Mouse (Mus musculus): ENCODE data around the gene Prcd.
A peak's percentile ranks its signal among the peaks of the same experiment; 100 is the strongest.
"Not testable (repeated sequence)": the region's sequence is repeated elsewhere in the genome, so short reads cannot be mapped to it uniquely, and the experiment has no call there.

The Prcd gene

DNA sequence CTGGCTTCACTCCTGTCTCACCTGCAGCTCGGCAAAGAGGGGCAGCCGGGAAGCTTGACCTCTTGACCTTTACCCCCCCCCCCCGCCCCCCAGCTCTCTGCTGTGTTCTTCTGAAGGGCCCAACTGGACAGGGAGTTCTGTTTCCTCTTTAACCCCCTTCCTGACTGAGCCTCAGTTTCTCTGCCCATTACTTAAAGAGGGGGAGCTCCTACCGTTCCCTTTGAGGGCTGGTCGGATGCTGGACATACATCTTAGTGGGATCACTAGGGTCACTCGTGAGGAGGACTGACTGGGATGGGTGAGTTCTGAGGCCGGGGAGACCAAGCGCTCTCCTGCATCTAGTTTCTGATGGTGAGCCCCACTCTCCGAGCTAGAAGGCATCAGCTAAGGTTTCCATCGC is at the start of gene Prcd:
TSS of gene Prcd (plus strand) at position 301 of the 400 bp plus-strand sequence.
- no peak for DNase-seq (ENCODE audit: low spot score in 2 of 2)

DNA sequence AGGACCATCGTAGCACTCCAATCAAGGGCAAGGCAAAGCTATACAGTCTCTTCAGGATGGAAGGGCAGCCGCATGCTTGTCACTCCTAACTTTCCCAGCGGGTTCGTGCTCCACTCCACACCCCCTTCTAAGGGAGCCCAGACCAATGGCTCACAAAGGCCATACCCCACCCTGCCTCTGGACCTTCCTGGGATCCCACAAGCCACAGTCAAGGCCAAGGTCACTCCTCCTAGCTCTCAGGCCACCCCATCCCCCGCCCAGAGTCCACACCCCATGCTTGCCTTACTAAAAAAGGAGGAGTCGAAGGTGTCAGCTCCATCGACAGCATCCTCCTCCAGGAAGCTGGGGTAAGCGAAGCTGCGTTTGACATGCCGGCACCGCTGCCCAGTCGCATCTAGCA is 49.2 kb upstream of the Prcd start:
- DNase-seq (ENCODE audit: low spot score in 2 of 2): no peak

DNA sequence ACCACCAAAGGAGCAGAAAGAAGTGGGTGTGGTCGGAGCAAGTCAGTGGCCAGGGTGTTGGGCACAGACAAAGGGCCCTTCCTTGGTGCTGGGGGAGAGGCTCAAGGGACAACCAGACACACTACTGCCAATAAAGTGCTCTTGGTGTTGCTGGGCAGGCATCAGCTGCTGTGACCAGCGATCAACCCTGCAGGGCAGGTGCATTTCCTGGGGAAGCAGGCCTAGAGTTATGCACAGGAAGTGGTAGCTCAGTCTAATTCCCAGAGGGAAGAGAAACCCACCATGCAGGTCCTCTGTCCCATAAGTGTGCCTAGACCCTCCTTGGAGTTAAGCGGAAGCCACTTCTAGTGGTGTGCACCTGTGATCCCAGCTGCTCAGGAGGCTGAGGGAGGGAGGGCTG is 45.6 kb upstream of the Prcd start:
- no peak for DNase-seq (ENCODE audit: low spot score in 2 of 2)

DNA sequence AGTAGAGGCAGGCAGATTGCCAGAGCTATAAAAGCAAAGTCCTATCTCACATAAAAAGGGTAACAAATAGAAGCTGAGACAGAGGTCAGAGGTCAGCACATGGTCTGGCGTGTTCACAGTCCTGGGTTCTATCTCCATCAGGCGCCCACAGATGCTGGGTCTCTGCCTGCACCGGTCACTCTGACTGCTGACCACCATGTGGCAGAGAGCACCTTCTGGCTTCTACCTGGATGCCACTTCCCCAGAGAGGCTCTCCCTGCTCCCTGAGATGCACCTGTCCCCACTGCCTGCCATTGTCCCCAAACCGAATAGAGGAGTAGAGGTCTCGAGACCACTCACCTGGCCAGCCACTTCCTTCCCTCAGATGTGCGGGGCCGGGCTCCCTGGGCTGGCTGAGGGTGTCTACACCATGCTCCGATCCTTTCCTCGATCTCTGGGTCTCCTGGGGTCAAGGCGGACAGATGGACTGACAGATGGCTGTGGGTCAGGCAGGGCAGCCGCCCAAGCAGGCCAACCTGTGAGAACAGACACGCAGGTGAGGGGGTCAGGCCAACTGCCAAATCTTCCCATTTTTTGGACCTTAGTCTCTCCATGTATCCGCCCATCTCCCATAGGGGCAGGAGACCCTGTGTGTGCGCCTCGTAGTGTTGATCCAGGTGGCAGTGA is 43.2 kb upstream of the Prcd start:
- DNase-seq (ENCODE audit: low spot score in 2 of 2): no peak

DNA sequence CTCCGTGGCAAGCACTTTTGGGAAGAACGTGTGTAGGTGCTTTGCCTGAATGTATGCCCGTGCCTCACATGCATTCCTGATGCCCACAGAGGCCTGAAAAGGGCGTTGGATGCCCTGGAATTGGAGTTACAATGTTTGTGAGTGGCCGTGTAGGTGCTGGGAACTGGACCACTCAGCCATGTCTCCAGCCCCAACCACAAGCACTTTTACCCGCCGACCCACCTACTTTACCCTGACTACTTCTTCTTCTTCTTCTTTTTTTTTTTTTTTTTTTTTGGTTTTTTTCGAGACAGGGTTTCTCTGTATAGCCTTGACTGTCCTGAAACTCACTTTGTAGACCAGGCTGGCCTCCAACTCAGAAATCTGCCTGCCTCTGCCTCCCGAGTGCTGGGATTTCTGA is 42.2 kb upstream of the Prcd start:
- DNase-seq (ENCODE audit: low spot score in 2 of 2): not testable (repeated sequence)

DNA sequence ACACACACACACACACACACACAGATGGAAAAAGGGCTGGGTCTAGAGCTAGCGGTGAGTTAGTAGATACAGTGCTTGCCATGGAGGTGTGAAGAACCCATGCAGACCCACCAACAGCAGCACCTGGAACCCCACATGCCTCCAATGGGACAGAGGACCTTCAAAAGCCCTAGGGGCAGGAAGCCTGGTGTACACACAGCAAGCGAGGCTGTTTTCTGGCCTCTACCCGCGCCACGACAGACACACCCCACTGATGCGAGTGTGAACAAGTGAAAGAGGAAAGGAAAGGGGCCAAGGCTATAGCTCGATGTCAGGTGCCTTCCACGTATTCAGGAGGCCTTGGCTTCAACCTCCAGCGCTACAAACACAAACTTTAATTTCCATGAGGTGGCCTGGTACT is 41.5 kb upstream of the Prcd start:
- no peak for DNase-seq (ENCODE audit: low spot score in 2 of 2)

DNA sequence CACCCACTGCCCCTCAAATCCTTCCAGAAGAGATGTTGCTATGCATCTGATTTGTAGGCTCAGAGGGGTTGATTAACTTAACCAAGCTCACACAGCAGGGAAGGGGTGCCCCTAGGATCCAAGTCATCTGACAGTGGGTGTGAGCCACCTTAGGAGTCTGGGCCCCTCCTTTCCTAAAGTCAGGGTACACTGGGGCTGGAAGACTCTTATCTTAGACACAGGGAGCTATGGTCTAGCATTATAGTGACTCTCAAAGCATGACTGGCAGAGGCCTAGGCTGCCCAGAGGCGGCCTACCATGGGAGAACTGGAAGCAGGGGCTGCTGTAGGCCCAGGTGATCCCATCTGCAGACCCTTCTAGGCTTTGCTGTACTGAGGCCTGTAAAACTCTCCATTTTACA is 40.8 kb upstream of the Prcd start:
- DNase-seq (ENCODE audit: low spot score in 2 of 2): no peak

DNA sequence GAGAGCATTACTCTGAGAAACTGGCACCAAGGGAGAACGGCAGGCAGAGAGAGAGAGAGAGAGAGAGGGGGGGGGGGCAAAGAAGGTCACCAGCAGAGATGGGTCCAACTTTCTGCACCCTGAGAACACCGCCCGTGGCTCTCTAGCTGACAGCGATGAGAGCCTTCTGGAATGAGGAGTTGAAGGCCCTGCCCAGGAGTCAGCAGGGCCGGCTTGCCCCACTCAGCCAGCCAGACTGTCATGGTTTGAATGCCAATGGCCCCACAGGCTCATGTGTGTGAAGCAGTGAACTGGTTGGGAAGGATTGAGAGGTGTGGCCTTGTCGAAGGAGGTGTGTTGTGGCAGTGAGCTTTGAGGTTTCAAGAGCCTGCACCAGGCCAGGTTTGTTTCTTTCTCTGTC is 40.1 kb upstream of the Prcd start:
- no peak for DNase-seq (ENCODE audit: low spot score in 2 of 2)

DNA sequence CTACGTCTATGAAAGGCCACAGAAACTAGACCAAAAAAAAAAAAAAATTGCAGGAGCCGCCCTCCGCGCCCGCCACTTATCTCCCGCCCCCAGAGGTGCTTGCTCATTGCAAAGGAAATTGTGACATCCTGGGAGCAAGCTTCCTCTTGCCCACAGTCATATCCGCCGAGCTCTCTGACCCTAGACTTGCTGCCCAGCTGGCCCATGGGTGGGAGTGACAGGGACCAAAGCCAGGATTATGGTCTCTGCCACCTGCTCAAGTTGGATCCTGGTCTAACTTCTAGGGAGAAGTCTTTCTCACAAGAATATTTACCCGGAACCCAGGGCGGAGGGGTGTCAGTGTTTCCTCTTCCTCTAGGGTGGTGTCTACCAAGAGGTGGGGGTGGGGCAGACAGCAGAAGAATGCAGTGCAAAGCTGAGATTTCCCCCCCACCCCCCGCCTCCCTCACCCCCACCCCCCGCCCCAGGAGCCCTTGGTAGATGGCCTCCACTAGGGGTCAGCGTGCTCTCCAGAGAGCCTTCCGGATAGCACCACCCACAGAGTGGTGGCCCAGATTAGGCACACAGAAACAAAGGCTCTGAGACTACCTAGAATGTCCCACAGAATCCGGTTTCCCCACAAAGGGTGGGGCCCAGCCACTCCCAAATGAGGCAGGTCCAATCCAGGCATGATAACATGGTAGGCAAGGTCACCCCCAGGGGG is 37.4 kb upstream of the Prcd start:
- DNase-seq (ENCODE audit: low spot score in 2 of 2): no peak

DNA sequence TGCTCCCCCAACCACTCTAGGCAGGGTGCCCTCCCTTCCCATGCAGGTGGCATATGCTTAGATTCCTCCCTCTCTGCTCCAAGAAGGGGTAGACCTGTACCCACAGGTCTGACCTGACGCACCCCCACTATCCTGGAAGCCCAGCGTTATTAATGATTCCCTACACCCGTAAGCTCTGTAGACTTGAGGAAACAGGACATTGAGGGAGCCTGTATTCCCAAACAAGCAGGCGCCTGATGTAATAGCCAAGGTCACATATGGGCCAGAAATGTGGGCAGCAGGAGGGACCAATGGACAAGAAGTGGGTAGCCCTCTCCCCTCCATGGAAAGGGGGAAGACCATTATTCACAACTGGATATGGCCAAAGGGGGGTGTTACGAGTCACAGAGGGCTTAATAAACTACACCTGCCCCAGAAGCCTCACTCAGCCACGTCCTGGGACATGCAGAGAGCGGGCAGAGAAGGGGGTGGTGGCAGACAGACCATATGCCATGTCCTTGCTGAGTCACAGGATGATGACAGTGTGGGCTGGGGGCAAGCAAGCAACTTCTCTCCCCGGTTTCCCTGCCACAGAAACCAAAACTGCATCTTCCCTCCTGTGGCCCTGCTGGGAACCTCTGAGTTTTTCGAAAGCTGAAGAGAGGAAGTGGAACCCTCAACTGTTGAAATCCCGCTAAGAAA is 36.8 kb upstream of the Prcd start:
- DNase-seq (ENCODE audit: low spot score in 2 of 2): no peak

DNA sequence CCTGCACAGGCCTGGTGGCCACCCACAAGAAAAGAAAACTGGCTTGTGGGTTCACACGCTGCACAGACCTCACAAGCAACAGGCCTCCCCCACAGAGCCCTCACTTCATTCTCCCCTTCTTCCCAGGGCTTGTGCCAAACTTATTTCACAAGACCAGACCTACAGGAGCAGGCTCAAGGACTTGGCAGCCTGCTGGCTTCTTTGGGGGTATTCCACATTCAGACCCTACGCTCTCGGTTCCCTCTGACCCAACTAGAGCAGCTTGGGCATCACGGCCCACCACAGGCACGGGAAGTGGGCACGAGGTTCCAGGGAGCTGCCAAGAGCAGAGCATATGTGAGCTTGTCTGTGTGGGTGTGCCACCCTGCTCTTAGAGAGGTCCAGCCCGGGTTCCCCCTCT is 35.7 kb upstream of the Prcd start:
- DNase-seq (ENCODE audit: low spot score in 2 of 2): no peak

DNA sequence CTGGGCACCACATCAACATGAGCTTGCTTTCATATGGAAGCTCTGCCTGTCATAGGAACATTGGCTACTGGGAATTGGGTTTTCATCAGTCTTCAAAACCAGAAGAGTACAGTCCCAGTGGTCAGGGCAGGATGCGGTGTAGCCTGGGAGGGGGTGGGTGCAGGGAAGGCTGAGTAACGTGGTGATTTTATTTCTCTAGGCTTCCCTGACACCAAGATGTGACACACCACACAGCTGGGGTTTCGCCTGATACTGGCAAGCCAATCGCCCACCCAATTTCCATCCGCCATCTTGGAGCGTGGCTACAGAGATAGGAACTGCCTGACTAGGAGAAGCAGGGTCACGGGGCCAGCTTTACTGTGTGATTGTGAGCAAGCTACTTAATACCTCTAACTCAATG is 34.7 kb upstream of the Prcd start:
- DNase-seq (ENCODE audit: low spot score in 2 of 2): no peak

DNA sequence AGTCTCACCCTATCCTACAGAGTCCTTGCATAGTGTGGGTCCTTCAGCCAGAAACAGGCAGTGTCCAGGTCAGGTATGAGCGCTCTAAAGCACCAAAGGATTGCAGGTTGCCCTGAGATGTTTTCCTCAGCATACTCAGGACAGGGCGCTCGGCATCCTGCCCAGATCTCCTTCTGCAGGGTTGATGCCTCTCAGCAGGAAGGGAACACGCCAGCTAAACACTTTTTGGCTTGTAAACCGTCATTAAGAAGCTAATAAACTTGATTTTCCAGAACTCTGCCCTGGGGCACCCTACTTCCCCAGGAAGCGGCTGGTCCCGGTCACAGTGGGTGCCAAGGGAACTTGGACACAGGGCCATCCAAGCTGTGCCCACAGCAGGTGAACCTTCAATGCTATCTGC is 34.2 kb upstream of the Prcd start:
- no peak for DNase-seq (ENCODE audit: low spot score in 2 of 2)

DNA sequence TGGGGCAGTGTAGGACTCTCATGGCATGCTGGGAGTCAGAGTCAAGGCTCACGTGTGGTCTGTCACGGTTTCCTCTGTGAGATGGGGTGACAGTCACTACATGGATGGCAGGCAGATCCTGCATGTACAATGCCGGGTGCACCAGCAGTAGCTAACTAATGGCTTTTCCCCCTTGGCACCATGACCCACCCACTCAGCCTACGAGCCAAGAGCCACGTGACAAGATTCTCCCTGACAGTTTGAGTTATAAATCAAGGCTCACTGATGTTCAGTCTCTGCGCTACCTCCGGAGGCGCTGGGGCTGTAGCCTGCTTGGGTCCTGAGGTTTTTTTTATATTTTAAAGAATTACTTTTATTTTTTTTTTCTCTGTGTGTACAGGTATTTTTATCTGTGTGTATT is 33.8 kb upstream of the Prcd start:
- no peak for DNase-seq (ENCODE audit: low spot score in 2 of 2)

DNA sequence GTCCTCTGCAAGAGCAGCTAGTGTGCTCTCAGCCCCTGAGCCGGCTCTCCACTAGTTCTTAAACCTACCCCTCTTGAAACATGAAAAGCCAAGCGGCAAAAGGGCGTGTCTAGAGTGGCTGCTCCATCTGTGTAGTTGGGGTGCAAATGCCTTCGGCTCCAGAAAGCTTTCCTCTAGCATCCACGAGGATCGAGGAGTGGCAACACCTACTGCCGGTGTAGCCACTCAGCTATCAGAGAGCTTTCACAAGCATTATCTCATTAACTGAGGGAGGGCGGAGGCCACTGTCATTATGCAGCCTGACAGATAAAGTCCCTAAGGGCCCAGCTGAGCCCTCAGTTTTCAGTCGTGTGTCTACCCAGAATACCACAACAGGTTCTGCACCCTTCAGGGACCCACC is 33.3 kb upstream of the Prcd start:
- no peak for DNase-seq (ENCODE audit: low spot score in 2 of 2)

DNA sequence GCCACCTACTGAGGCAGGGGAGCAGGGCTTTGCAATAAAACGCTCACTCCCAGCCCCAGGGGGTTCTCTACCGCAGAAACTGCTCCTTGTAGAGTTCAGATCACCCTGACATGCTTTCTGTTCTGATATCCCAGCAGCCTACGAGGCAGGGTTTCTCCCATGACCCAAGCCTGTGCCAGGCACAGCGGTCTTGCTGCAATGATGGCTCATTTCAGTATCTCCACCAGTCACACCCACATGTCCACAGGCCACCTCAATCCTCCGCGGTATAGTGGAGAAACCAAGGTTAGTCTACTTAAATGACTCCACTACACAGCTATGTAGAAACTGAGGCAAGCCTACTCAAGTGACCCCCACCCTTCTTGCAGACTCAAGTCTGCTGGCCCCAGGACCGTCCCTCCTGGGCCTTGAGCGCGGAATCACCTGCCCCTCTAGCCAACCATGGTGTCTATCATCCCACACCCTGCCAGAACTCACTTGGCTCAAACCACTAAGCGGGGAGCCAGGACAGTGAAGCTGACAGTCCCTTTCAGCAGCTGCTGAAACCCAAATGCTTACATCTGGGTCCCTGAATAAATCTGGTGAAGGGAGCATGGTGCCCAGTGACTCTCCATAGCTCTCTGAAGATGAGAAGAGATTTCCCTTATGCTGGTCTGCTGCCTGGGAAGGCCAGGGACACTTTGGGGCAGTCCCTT is 32.6 kb upstream of the Prcd start:
- no peak for DNase-seq (ENCODE audit: low spot score in 2 of 2)

DNA sequence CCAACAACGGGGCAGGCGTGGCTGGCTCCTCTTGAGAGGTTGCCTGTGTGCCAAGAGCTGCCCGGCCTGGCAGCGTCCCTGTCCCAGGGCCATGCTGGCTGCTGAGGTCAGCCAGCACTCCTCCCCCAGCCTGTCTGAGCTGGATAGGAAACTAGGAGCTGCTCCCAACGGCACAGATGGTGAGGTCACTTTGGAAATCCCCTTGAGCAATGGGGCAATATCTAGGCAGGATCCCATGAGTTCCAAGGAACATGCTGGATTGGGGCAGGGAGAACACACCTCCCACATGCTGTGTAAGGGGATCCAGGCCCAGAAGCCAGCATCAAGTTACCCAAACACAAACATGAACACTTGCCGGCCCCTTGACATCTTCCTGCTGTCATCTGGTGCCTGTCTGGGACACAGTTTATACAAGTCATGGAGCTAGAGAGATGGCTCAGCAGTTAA is 32.1 kb upstream of the Prcd start:
- no peak for DNase-seq (ENCODE audit: low spot score in 2 of 2)

DNA sequence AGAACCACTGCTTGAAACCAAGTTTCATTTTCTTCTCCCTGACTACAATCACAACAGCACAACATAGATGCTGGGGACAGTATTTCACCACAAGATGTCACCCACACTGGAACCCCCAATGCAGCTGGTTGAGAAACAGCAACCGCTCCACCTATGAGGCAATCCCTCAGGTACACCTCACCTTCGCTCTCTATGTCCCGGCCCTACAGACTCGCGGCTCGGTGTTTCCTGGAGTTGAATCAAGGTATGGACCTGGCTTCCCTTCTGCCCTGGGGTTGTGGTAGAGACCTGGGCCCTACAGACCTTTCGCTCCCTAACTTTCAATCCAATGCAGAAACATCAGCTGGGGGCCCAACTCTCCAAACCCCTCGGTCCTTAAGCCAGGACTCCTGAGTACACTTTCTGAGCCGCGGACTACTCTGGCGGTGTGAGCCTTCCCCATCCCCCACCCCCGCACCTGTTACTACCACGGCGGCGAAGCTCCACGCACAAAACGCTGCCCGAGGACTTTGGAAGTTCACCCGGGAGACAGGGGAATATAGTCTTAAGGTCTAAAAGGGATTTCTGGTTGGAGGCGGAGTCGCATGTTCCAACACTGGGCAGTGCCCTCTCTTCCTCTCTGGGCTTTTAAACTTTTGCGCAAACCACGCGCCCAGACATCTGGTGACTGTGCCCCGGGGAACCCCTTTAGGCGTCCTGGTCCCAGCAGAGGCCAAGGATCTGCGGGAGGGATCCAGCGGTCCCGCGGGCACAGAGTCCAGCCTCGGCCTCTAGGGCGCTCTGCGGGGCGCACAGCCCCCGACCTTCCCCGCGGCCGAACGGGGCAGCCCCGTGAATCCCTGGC is 29.8 kb upstream of the Prcd start:
- DNase-seq (ENCODE audit: low spot score in 2 of 2): no peak

DNA sequence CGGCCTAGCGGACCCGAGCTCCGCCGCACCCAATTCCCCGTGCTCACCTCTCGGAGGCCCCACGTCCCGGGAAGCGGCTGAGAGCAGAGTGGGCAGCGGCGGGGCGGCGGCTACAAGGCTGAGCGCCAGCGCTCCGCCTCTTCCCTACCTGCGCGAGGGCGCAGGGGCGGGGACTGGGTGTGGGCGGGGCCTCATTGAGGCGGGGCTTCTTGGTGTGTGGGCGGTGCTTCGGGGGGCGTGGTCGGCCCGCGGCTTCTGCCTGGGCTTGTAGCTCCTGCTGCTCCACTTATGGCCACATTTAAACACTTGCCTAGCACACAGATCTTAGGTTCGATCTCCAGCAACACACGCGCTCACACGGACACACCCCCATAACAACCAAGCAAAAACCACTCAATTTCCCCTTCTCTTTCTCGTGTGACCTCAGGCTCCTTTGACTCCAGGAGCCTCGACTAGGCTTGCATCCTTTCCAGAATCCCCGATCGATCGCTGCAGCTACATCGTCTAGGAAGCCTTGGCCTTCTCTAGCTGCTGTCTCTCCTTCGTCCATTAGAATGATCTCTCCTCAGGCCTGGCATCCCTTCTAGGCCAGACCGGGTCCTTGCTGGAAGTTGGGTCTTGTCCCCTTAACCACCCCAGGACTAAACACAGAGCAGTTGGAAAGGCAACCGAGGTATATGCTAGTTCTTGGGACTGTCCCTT is 29.1 kb upstream of the Prcd start:
- DNase-seq (ENCODE audit: low spot score in 2 of 2): peak in 1 of 2 experiments; percentile 44

DNA sequence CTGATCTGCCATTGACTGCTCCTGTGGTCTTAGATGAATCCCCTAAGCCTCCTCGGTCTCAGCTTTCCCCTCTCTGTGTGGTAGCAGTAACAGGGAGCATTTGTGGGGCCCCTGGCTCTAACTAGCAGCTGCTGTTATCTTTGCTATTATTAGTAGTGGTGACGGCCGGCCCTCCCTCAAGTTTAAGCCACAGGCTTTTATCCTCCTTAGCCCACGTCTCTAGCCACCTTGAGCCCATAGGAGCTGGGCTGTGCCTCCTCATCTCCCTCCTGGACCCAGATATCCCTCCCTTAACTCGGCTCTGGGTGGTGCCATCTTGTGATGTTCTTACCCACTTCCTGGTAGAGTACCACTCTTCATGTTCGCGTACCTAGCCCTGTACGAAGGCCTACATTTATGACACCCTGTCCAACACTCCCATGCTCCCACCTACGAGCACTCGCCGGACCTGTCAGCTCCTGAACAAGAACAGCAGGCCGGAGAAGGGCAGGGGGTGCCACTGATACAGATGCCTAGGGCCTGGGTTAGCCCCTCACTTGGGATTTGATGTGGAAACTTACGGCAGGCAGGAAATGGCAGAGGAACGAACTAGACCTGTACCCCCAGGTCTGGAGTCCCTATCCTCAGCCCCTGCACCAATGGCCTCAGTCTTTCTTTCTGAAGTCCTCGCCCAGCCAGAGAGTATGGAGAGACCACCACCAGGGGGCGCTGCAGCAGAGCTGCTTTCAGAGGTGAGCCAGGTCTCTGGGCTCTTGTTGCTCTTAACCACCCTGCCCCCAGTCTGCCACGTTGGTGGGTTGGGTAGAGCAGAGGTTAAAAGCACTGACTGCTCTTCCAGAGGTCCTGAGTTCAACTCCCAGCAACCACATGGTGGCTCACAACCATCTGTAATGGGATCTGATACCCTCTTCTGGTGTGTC is 28.0 kb upstream of the Prcd start:
- no peak for DNase-seq (ENCODE audit: low spot score in 2 of 2)
